Mouse (Mus musculus) kidney, adult 2 months (tissue): ENCODE results near the gene Hoxc12.

Experiments used
- CTCF ChIP-seq: fragments of 200-500 bp; conservative IDR thresholded peaks from 2 replicates; pipeline ENCODE4 v1.5.1; 2011; ENCODE audit warnings: low read depth, mild to moderate bottlenecking, control low read depth, low read length, moderate library complexity, mixed read lengths; ENCODE audit not compliant: insufficient read depth, insufficient read length
- POLR2A ChIP-seq: fragments of 200-500 bp; IDR thresholded peaks from one replicate; pipeline ENCODE4 v1.6.1; 2011; ENCODE audit warnings: low read depth, low read length, control low read depth

- TF ChIP-seq CTCF (no peak), POLR2A (no peak)
These were observed 13.7 kb upstream of the Hoxc12 start for GRCm38 (mm10) chr15:102922636-102923500.
